Mouse (Mus musculus): Measurements from ENCODE around the gene Sema5a.

DNA sequence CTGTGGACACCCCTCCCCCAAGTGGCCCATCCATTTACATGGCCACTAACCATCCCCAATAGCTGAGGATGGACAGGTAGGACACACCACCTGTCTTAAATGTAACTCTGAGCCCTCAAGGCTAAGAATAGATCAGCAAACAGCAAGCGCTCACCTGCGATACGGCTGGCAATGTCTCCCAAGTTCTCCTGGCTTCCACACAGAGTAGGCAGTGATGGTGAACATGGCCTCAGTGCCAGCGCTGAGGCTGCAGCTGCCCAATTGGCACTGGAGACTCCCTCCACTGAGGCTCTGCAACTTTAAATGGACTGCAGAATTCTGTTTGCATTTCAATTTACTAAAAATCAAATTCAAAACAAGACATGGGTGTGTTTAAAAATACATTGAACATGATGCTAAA, 78.6 kb downstream of the Sema5a start:
- TF ChIP-seq CTCF (IDR thresholded peaks at IDR 0.05) (no peak), EP300 (IDR thresholded peaks at IDR 0.05) (no peak)
